Mouse (Mus musculus) cerebellum, adult 2 months (tissue): ENCODE measurements around the gene Cblc. TPM values are rescaled to one million over a fixed set of nuclear protein-coding genes. Genes with fewer than 3 reads are reported as not detected.

ENCODE experiments used
- DNase-seq, 2 experiments: peaks; one replicate each; pipeline ENCODE4 v3.0.0; 2021
- H3K27ac ChIP-seq: fragments of 200-500 bp; 2 replicates; pipeline ENCODE4 v1.5.1; 2012; ENCODE audit warnings: low read length, control low read depth, inconsistent platforms; ENCODE audit not compliant: insufficient read depth
- H3K27me3 ChIP-seq: fragments of 200-500 bp; 2 replicates; pipeline ENCODE4 v1.6.1; 2012; ENCODE audit warnings: inconsistent platforms, mild to moderate bottlenecking, low read length, moderate library complexity; ENCODE audit not compliant: control insufficient read depth, insufficient read depth
- H3K4me1 ChIP-seq: fragments of 200-500 bp; 2 replicates; pipeline ENCODE4 v1.6.1; 2011; ENCODE audit warnings: low read length; ENCODE audit not compliant: control insufficient read depth, insufficient read depth
- H3K4me3 ChIP-seq: fragments of 200-500 bp; replicated peaks from 2 replicates; pipeline ENCODE3; 2011; ENCODE audit warnings: mild to moderate bottlenecking, low read depth, low read length, control low read depth; ENCODE audit not compliant: insufficient read depth
- CTCF ChIP-seq: fragments of 200-500 bp; IDR thresholded peaks from 2 replicates; pipeline ENCODE4 v1.5.1; 2011; ENCODE audit warnings: low read depth, mild to moderate bottlenecking, control low read depth, low read length, moderate library complexity, borderline replicate concordance; ENCODE audit not compliant: insufficient read depth
- POLR2A ChIP-seq: fragments of 200-500 bp; IDR thresholded peaks from 2 replicates; pipeline ENCODE4 v1.6.1; 2011; ENCODE audit warnings: low read length, control low read depth, borderline replicate concordance; ENCODE audit not compliant: insufficient read depth
- WGBS: fragments of 180-500 bp; shearing (Covaris S2); methylation state at CpG from one replicate; pipeline ENCODE4 v1.1.7; 2018; 5-methylcytosine and 5-hydroxymethylcytosine counted together
- polyA plus RNA-seq: library from polyadenylated mRNA; depleted of rRNA; stranded (reverse); fragments of >200 nt; gene quantifications from 2 replicates; pipeline ENCODE4 v1.2.3, GENCODE M21; 2012

Gene Cblc
- polyA plus RNA-seq, 1 experiment: not detected

- Histone ChIP-seq H3K27ac (no peak overlapping the region), H3K4me3 (no peak overlapping the region), H3K27me3 (no peaks in the 10 kb centered on the region), H3K4me1 (no peaks in the 10 kb centered on the region; the same call in 1 of the 2 replicates)
- WGBS: 58% methylated on average over 14 of the region's 14 CpGs
- no peak for DNase-seq
- TF ChIP-seq CTCF: no peak
- TF ChIP-seq POLR2A: no peak
Measured at GRCm38 (mm10) chr7:19744590-19745385, 51.8 kb downstream of the Cblc start.

- no peak for TF ChIP-seq CTCF
- no peak for TF ChIP-seq POLR2A
- DNase-seq: no peak
- H3K27ac ChIP-seq: no peak overlapping the region
- no peaks in the 10 kb centered on the region for H3K4me1 ChIP-seq
- H3K4me3 ChIP-seq: no peak overlapping the region
- no peaks in the 10 kb centered on the region for H3K27me3 ChIP-seq
- 90% methylated on average over 6 of the region's 6 CpGs for WGBS
Measured at GRCm38 (mm10) chr7:19743791-19744190, 52.8 kb downstream of the Cblc start.

GRCm38 (mm10) chr7:19742468-19742867, 54.1 kb downstream of the Cblc start:
- no peak for DNase-seq
- Histone ChIP-seq H3K4me1 (no peaks in the 10 kb centered on the region), H3K4me3 (no peak overlapping the region), H3K27ac (no peak overlapping the region), H3K27me3 (no peaks in the 10 kb centered on the region)
- TF ChIP-seq POLR2A: no peak
- WGBS: 49% methylated on average over 5 of the region's 5 CpGs

- Histone ChIP-seq H3K4me3 (no peak overlapping the region), H3K4me1 (no peaks in the 10 kb centered on the region), H3K27ac (no peak overlapping the region), H3K27me3 (no peaks in the 10 kb centered on the region)
- WGBS: 16% methylated on average over 8 of the region's 8 CpGs
- TF ChIP-seq CTCF (no peak), POLR2A (no peak)
- DNase-seq: no peak
Measured at GRCm38 (mm10) chr7:19741329-19742031, 55.1 kb downstream of the Cblc start.

GRCm38 (mm10) chr7:19740269-19740668, 56.3 kb downstream of the Cblc start:
- Histone ChIP-seq H3K27me3 (no peaks in the 10 kb centered on the region), H3K4me3 (no peak overlapping the region), H3K27ac (no peak overlapping the region), H3K4me1 (no peaks in the 10 kb centered on the region)
- WGBS: 90% methylated on average over 11 of the region's 11 CpGs
- TF ChIP-seq POLR2A (no peak), CTCF (no peak)
- DNase-seq: no peak

GRCm38 (mm10) chr7:19738771-19739170, 57.8 kb downstream of the Cblc start:
- Histone ChIP-seq H3K27ac (no peak overlapping the region), H3K27me3 (no peaks in the 10 kb centered on the region), H3K4me3 (no peak overlapping the region), H3K4me1 (no peaks in the 10 kb centered on the region)
- DNase-seq: no peak
- WGBS: 90% methylated on average over 3 of the region's 3 CpGs
- TF ChIP-seq POLR2A (no peak), CTCF (no peak)

GRCm38 (mm10) chr7:19736389-19737057, 60.1 kb downstream of the Cblc start:
- H3K27ac ChIP-seq: no peak overlapping the region
- no peaks in the 10 kb centered on the region for H3K27me3 ChIP-seq
- no peak overlapping the region for H3K4me3 ChIP-seq
- TF ChIP-seq CTCF (no peak), POLR2A (no peak)
- no peak for DNase-seq
- WGBS: 91% methylated on average over 16 of the region's 16 CpGs
- H3K4me1 ChIP-seq: no peaks in the 10 kb centered on the region
